Mouse (Mus musculus) forebrain, embryonic 16.5 days (tissue): ENCODE results near the gene Mettl13. TPM values are rescaled to one million over a fixed set of nuclear protein-coding genes. Genes with fewer than 3 reads are reported as not detected.

Experiments
- ATAC-seq: fragments of 200-750 bp; cut with Nextera tagmentation; 2 replicates; pipeline ENCODE4 v1.8.0; 2017; ENCODE audit warnings: mild to moderate bottlenecking, moderate library complexity
- H3K27ac ChIP-seq: fragments of 300-500 bp; sonication (generic); 2 replicates; pipeline ENCODE4 v1.5.1; 2014; ENCODE audit warnings: low read length, control low read depth
- H3K27me3 ChIP-seq: fragments of 300-500 bp; sonication (generic); replicated peaks from 2 replicates; pipeline ENCODE4 v1.6.1; 2014; ENCODE audit warnings: low read length; ENCODE audit not compliant: control insufficient read depth, insufficient read depth
- H3K36me3 ChIP-seq: fragments of 300-500 bp; sonication (generic); 2 replicates; pipeline ENCODE4 v1.6.1; 2014; ENCODE audit not compliant: control insufficient read depth, insufficient read depth
- H3K4me1 ChIP-seq: fragments of 300-500 bp; sonication (generic); replicated peaks from 2 replicates; pipeline ENCODE4 v1.6.1; 2014; ENCODE audit warnings: low read length; ENCODE audit not compliant: control insufficient read depth, insufficient read depth
- H3K4me2 ChIP-seq: fragments of 300-500 bp; sonication (generic); 2 replicates; pipeline ENCODE4 v1.6.1; 2014; ENCODE audit warnings: mild to moderate bottlenecking, low read length, control low read depth
- H3K4me3 ChIP-seq: fragments of 300-500 bp; sonication (generic); replicated peaks from 2 replicates; pipeline ENCODE4 v1.5.1; 2014; ENCODE audit warnings: mild to moderate bottlenecking, low read length, control low read depth
- H3K9ac ChIP-seq: fragments of 300-500 bp; sonication (generic); replicated peaks from 2 replicates; pipeline ENCODE4 v1.6.1; 2014; ENCODE audit warnings: low read depth, low read length, control low read depth
- H3K9me3 ChIP-seq: fragments of 300-500 bp; sonication (generic); 2 replicates; pipeline ENCODE4 v1.6.1; 2016; ENCODE audit warnings: low read length; ENCODE audit not compliant: control insufficient read depth
- WGBS: fragments of 180-500 bp; shearing (Covaris S2); extraction: QIAGEN DNeasy Blood & Tissue Kit; methylation state at CpG from one replicate; pipeline ENCODE4 v1.1.7; 2014; 5-methylcytosine and 5-hydroxymethylcytosine counted together
- polyA plus RNA-seq: library from polyadenylated mRNA; unstranded; fragments of >200 nt; fragmentation: Nextera tagmentation; extraction: Ambion mirVana; gene quantifications from 2 replicates; pipeline ENCODE4 v1.2.1, GENCODE M21; 2015

Mettl13 gene
- polyA plus RNA-seq, 1 experiment from 2014 or later = 24.1 TPM

GRCm38 (mm10) chr1:162570931-162571601, 22.7 kb upstream of the Mettl13 start:
- peak; percentile 6; the same call in 1 of the 2 replicates for ATAC-seq
- H3K4me3 ChIP-seq = peak overlapping the region; percentile 89
- H3K36me3 ChIP-seq = peaks cover 11% of the 10 kb centered on the region
- peak overlapping the region; percentile 64 for H3K4me2 ChIP-seq
- H3K27ac ChIP-seq = peak overlapping the region; percentile 91
- no peaks in the 10 kb centered on the region for H3K27me3 ChIP-seq
- H3K9ac ChIP-seq = peak overlapping the region; percentile 89
- under 1% methylated on average over 46 of the region's 46 CpGs for WGBS
- no peaks in the 10 kb centered on the region for H3K9me3 ChIP-seq
- H3K4me1 ChIP-seq = peaks cover 13% of the 10 kb centered on the region

GRCm38 (mm10) chr1:162570260-162570748, 22.0 kb upstream of the Mettl13 start, which contains the start of gene Vamp4:
TSS of gene Vamp4 (plus strand) at chr1:162570515.
- H3K4me3 ChIP-seq = peak within 1 kb of the TSS; percentile 89
- peaks cover 13% of the 10 kb centered on the region for H3K4me1 ChIP-seq
- H3K9ac ChIP-seq = peak within 1 kb of the TSS; percentile 89
- peak; percentile 98 for ATAC-seq
- peak within 1 kb of the TSS; percentile 64 for H3K4me2 ChIP-seq
- WGBS = under 1% methylated on average over 42 of the region's 43 CpGs
- H3K27me3 ChIP-seq = no peaks in the 10 kb centered on the region
- H3K9me3 ChIP-seq = no peaks in the 10 kb centered on the region
- peaks cover 11% of the 10 kb centered on the region for H3K36me3 ChIP-seq
- H3K27ac ChIP-seq = peak within 1 kb of the TSS; percentile 91

- H3K27me3 ChIP-seq = no peaks in the 10 kb centered on the region
- no peak overlapping the region for H3K4me3 ChIP-seq
- 53% methylated on average over 3 of the region's 3 CpGs for WGBS
- no peaks in the 10 kb centered on the region for H3K36me3 ChIP-seq
- no peak overlapping the region for H3K4me2 ChIP-seq
- no peaks in the 10 kb centered on the region for H3K9me3 ChIP-seq
- no peak for ATAC-seq
- no peak overlapping the region for H3K9ac ChIP-seq
- peaks cover 13% of the 10 kb centered on the region for H3K4me1 ChIP-seq
- no peak overlapping the region for H3K27ac ChIP-seq
Observed at GRCm38 (mm10) chr1:162567351-162567750, 19.0 kb upstream of the Mettl13 start.

GRCm38 (mm10) chr1:162564992-162565391, 16.6 kb upstream of the Mettl13 start:
- H3K27ac ChIP-seq = no peak overlapping the region
- H3K4me2 ChIP-seq = no peak overlapping the region
- H3K4me3 ChIP-seq = no peak overlapping the region
- H3K36me3 ChIP-seq = no peaks in the 10 kb centered on the region
- H3K4me1 ChIP-seq = peaks cover 6% of the 10 kb centered on the region
- H3K9me3 ChIP-seq = no peaks in the 10 kb centered on the region
- H3K9ac ChIP-seq = no peak overlapping the region
- no peak for ATAC-seq
- H3K27me3 ChIP-seq = no peaks in the 10 kb centered on the region
- 54% methylated on average over 3 of the region's 3 CpGs for WGBS

GRCm38 (mm10) chr1:162563236-162563635, 14.9 kb upstream of the Mettl13 start:
- no peaks in the 10 kb centered on the region for H3K9me3 ChIP-seq
- no peak overlapping the region for H3K9ac ChIP-seq
- no peaks in the 10 kb centered on the region for H3K4me1 ChIP-seq
- H3K27me3 ChIP-seq = no peaks in the 10 kb centered on the region
- H3K4me3 ChIP-seq = no peak overlapping the region
- H3K36me3 ChIP-seq = no peaks in the 10 kb centered on the region
- no peak overlapping the region for H3K27ac ChIP-seq
- WGBS = 100% methylated on average over 1 of the region's 1 CpGs
- ATAC-seq = no peak
- no peak overlapping the region for H3K4me2 ChIP-seq

- Histone ChIP-seq H3K4me1 (no peaks in the 10 kb centered on the region), H3K27me3 (no peaks in the 10 kb centered on the region), H3K36me3 (no peaks in the 10 kb centered on the region), H3K27ac (no peak overlapping the region), H3K4me3 (no peak overlapping the region), H3K9me3 (no peaks in the 10 kb centered on the region), H3K4me2 (no peak overlapping the region), H3K9ac (no peak overlapping the region)
- ATAC-seq = no peak
- 86% methylated on average over 3 of the region's 3 CpGs for WGBS
Observed at GRCm38 (mm10) chr1:162554193-162554592, 5.8 kb upstream of the Mettl13 start.

- ATAC-seq = no peak
- Histone ChIP-seq H3K4me1 (0 out of 2 replicates have a peak, but pooled peaks cover 2% of the 10 kb centered on the region), H3K4me2 (no peak overlapping the region), H3K36me3 (no peaks in the 10 kb centered on the region), H3K9ac (no peak overlapping the region), H3K27me3 (no peaks in the 10 kb centered on the region), H3K4me3 (no peak overlapping the region), H3K27ac (no peak overlapping the region), H3K9me3 (no peaks in the 10 kb centered on the region)
- WGBS = 87% methylated on average over 9 of the region's 9 CpGs
Observed at GRCm38 (mm10) chr1:162552956-162553355, 4.6 kb upstream of the Mettl13 start.

- Histone ChIP-seq H3K4me3 (no peak overlapping the region), H3K4me2 (no peak overlapping the region), H3K9me3 (no peaks in the 10 kb centered on the region), H3K27ac (no peak overlapping the region), H3K9ac (no peak overlapping the region), H3K27me3 (no peaks in the 10 kb centered on the region), H3K36me3 (peaks cover 6% of the 10 kb centered on the region; the same call in 1 of the 2 replicates), H3K4me1 (peaks cover 14% of the 10 kb centered on the region)
- 81% methylated on average over 5 of the region's 5 CpGs for WGBS
- no peak for ATAC-seq
Observed at GRCm38 (mm10) chr1:162549615-162550283, 1.4 kb upstream of the Mettl13 start.

- Histone ChIP-seq H3K27ac (peak overlapping the region; percentile 83), H3K36me3 (peaks cover 11% of the 10 kb centered on the region), H3K4me3 (peak overlapping the region; percentile 64), H3K4me1 (peaks cover 14% of the 10 kb centered on the region), H3K27me3 (no peaks in the 10 kb centered on the region), H3K4me2 (peak overlapping the region; percentile 78), H3K9ac (peak overlapping the region; percentile 67), H3K9me3 (no peaks in the 10 kb centered on the region)
- ATAC-seq = no peak
- 64% methylated on average over 10 of the region's 10 CpGs for WGBS
Observed at GRCm38 (mm10) chr1:162548917-162549613, 714 bp upstream of the Mettl13 start.
